ENCODE assay signal across 10 mouse cellular contexts in genomic region chr4:154418993-154419392, GRCm38 (mm10).
A peak's percentile ranks its signal among the peaks of the same experiment; 100 is the strongest.
DNase-seq lines count a peak whose midpoint lies in the region; ATAC-seq and TF ChIP-seq lines count a peak whose summit lies in the region.
"Had no signal": no experiment of that assay in that cellular context is flagged by ENCODE, and none has a peak within 500 bp of the region (broad histone marks: within the 10 kb centered on the region; RNA-seq: fewer than 3 reads in every experiment).

No protein-coding gene starts in this region.

- H3K9me3 ChIP-seq in forebrain, postnatal 0 days (ENCODE audit: low read length), result no peaks in the 10 kb centered on the region
- peaks cover 5% of the 10 kb centered on the region; the same call in 1 of the 2 replicates for H3K9me3 ChIP-seq in forebrain, embryonic 13.5 days (replicated peaks)
- H3K9me3 ChIP-seq in liver, embryonic 15.5 days (replicated peaks), result no peaks in the 10 kb centered on the region
- H3K9me3 ChIP-seq: hindbrain, embryonic 12.5 days had no signal

- TF ChIP-seq CTCF in forebrain, postnatal 0 days (IDR thresholded peaks at IDR 0.05; ENCODE audit: low read depth), result peak; percentile 65

- no peak overlapping the region for H3K4me2 ChIP-seq in forebrain, postnatal 0 days (ENCODE audit: low read depth)
- H3K4me2 ChIP-seq in forebrain, embryonic 13.5 days, result no peak overlapping the region
- no peak overlapping the region for H3K4me2 ChIP-seq in liver, embryonic 15.5 days
- H3K4me2 ChIP-seq: hindbrain, embryonic 12.5 days had no signal

- ATAC-seq in forebrain, postnatal 0 days, result no peak
- ATAC-seq in forebrain, embryonic 13.5 days, result no peak
- no peak for ATAC-seq in liver, embryonic 15.5 days (ENCODE audit: insufficient read depth)

- WGBS in forebrain, postnatal 0 days, result 34% methylated on average over 2 of the region's 2 CpGs
- WGBS in forebrain, embryonic 13.5 days, result 30% methylated on average over 2 of the region's 2 CpGs
- WGBS in liver, embryonic 15.5 days (ENCODE audit: insufficient replicate concordance), result 19% methylated on average over 2 of the region's 2 CpGs

- H3K27ac ChIP-seq in forebrain, postnatal 0 days (ENCODE audit: low read depth, low read length), result no peak overlapping the region
- H3K27ac ChIP-seq in forebrain, embryonic 13.5 days, result no peak overlapping the region
- H3K27ac ChIP-seq in liver, embryonic 15.5 days (replicated peaks), result peak overlapping the region; percentile 41; the same call in 1 of the 2 replicates
- H3K27ac ChIP-seq: hindbrain, embryonic 12.5 days had no signal

- DNase-seq in forebrain, postnatal 0 days, result no peak
- DNase-seq in thymus, postnatal 4 days, result peak; percentile 36
- no peak for DNase-seq in thymus, adult 18-20 months
- DNase-seq in natural killer cell, adult 2 months (ENCODE audit: low spot score in 2 of 2), result no peak
- no peak for DNase-seq in kidney, adult 18-20 months
- DNase-seq in spleen, adult 18-20 months, result no peak
- DNase-seq: left cerebral cortex, postnatal 4 days had no signal

- no peaks in the 10 kb centered on the region for H3K36me3 ChIP-seq in forebrain, postnatal 0 days (ENCODE audit: insufficient read depth)
- H3K36me3 ChIP-seq in forebrain, embryonic 13.5 days (ENCODE audit: poor library complexity, severe bottlenecking), result no peaks in the 10 kb centered on the region
- H3K36me3 ChIP-seq in liver, embryonic 15.5 days (replicated peaks), result no peaks in the 10 kb centered on the region
- H3K36me3 ChIP-seq: hindbrain, embryonic 12.5 days had no signal

- H3K9ac ChIP-seq in forebrain, postnatal 0 days, result no peak overlapping the region
- no peak overlapping the region for H3K9ac ChIP-seq in forebrain, embryonic 13.5 days
- H3K9ac ChIP-seq in liver, embryonic 15.5 days, result no peak overlapping the region
- H3K9ac ChIP-seq: hindbrain, embryonic 12.5 days had no signal

- H3K4me3 ChIP-seq in forebrain, postnatal 0 days (ENCODE audit: low read depth, low read length), result no peak overlapping the region
- no peak overlapping the region for H3K4me3 ChIP-seq in forebrain, embryonic 13.5 days
- H3K4me3 ChIP-seq in liver, embryonic 15.5 days (replicated peaks), result no peak overlapping the region
- H3K4me3 ChIP-seq: hindbrain, embryonic 12.5 days had no signal

- H3K4me1 ChIP-seq in forebrain, postnatal 0 days (ENCODE audit: insufficient read depth), result peaks cover 3% of the 10 kb centered on the region; the same call in 1 of the 2 replicates
- H3K4me1 ChIP-seq in forebrain, embryonic 13.5 days, result peaks cover 35% of the 10 kb centered on the region
- no peaks in the 10 kb centered on the region for H3K4me1 ChIP-seq in liver, embryonic 15.5 days (replicated peaks)

- H3K27me3 ChIP-seq in forebrain, postnatal 0 days (ENCODE audit: insufficient read depth, low read length), result no peaks in the 10 kb centered on the region
- peaks cover 3% of the 10 kb centered on the region; the same call in 1 of the 2 replicates for H3K27me3 ChIP-seq in forebrain, embryonic 13.5 days
- no peaks in the 10 kb centered on the region for H3K27me3 ChIP-seq in liver, embryonic 15.5 days
